Mouse (Mus musculus) CH12.LX (cell line): Measurements from ENCODE around the gene Ercc8. TPM values are rescaled to one million over a fixed set of nuclear protein-coding genes. Genes with fewer than 3 reads are reported as not detected.

Source experiments
- DNase-seq: peaks from one replicate; pipeline ENCODE4 v3.0.0-alpha.2; 2013; ENCODE audit errors: extremely low read depth
- H3K27ac ChIP-seq: 2 replicates; pipeline ENCODE4 v1.5.1; 2012; ENCODE audit warnings: low read depth, mild to moderate bottlenecking, control low read depth, moderate library complexity; ENCODE audit not compliant: insufficient read depth
- H3K27me3 ChIP-seq: replicated peaks from 2 replicates; pipeline ENCODE3; 2012; ENCODE audit warnings: inconsistent platforms
- H3K36me3 ChIP-seq, 2 experiments: replicated peaks in 1 of 2; 2 replicates each; pipeline versions ENCODE3 to v1.6.1; 2012; ENCODE audit warnings: inconsistent platforms in 1 of 2, low read length in 1 of 2, mild to moderate bottlenecking in 1 of 2, mixed read lengths in 1 of 2, moderate library complexity in 1 of 2; ENCODE audit not compliant: control insufficient read depth in 1 of 2, insufficient read depth in 1 of 2
- H3K4me1 ChIP-seq, 2 experiments: 2 replicates each; pipeline ENCODE4 v1.6.1; 2012; ENCODE audit warnings: inconsistent platforms in 1 of 2, moderate library complexity in 1 of 2; ENCODE audit not compliant: insufficient read depth in 2 of 2, control insufficient read depth in 1 of 2
- H3K4me2 ChIP-seq: 2 replicates; pipeline ENCODE4 v1.6.1; 2012; ENCODE audit warnings: low read depth, mild to moderate bottlenecking, control low read depth; ENCODE audit not compliant: poor library complexity, insufficient read depth, severe bottlenecking
- H3K4me3 ChIP-seq, 3 experiments: fragments of 150-350 bp in 1 of 3; sonication (generic) in 1 of 3; replicated peaks in 1 of 3; 2 replicates each; pipeline versions ENCODE3 to v1.5.1; 2011 to 2012; ENCODE audit warnings: low read depth in 2 of 3, low read length in 2 of 3, mild to moderate bottlenecking in 2 of 3, moderate library complexity in 2 of 3, control low read depth in 1 of 3, improper control_type of control experiment in 1 of 3, inconsistent platforms in 1 of 3, mixed read lengths in 1 of 3; ENCODE audit not compliant: poor library complexity in 1 of 3
- H3K79me2 ChIP-seq: replicated peaks from 2 replicates; pipeline ENCODE4 v1.6.1; 2012; ENCODE audit warnings: mild to moderate bottlenecking, moderate library complexity; ENCODE audit not compliant: control insufficient read depth, poor library complexity, insufficient read depth, severe bottlenecking; ENCODE audit errors: extremely low read depth
- H3K9ac ChIP-seq: 2 replicates; pipeline ENCODE4 v1.6.1; 2012; ENCODE audit warnings: low read depth, mild to moderate bottlenecking, control low read depth, moderate library complexity; ENCODE audit not compliant: insufficient read depth
- H3K9me3 ChIP-seq: replicated peaks from 2 replicates; pipeline ENCODE3; 2012; ENCODE audit warnings: low read length, inconsistent platforms, mixed read lengths
- CHD2 ChIP-seq: IDR thresholded peaks from 2 replicates; pipeline ENCODE4 v1.6.1; 2011; ENCODE audit warnings: low read length, improper control_type of control experiment
- E2F4 ChIP-seq: IDR thresholded peaks from 2 replicates; pipeline ENCODE4 v1.6.1; 2011; ENCODE audit warnings: low read depth, low read length, improper control_type of control experiment; ENCODE audit not compliant: insufficient replicate concordance
- GABPA ChIP-seq: IDR thresholded peaks from 2 replicates; pipeline ENCODE4 v1.6.1; 2012; ENCODE audit warnings: low read depth, low read length, improper control_type of control experiment, inconsistent platforms; ENCODE audit not compliant: insufficient replicate concordance
- IRF4 ChIP-seq: IDR thresholded peaks from 2 replicates; pipeline ENCODE4 v1.6.1; 2014; ENCODE audit warnings: low read depth, mild to moderate bottlenecking, inconsistent platforms, low read length, improper control_type of control experiment
- MEF2A ChIP-seq: IDR thresholded peaks from 2 replicates; pipeline ENCODE4 v1.6.1; 2014; ENCODE audit warnings: low read depth, mild to moderate bottlenecking, inconsistent platforms, low read length, improper control_type of control experiment, borderline replicate concordance
- MXI1 ChIP-seq: IDR thresholded peaks from 2 replicates; pipeline ENCODE4 v1.6.1; 2011; ENCODE audit warnings: mild to moderate bottlenecking, low read depth, low read length, improper control_type of control experiment
- MYC ChIP-seq: IDR thresholded peaks from 2 replicates; pipeline ENCODE4 v1.6.1; 2011; ENCODE audit warnings: low read depth, mild to moderate bottlenecking, improper control_type of control experiment, low read length
- NRF1 ChIP-seq: IDR thresholded peaks from 2 replicates; pipeline ENCODE4 v1.6.1; 2014; ENCODE audit warnings: low read depth, mild to moderate bottlenecking, inconsistent platforms, low read length, improper control_type of control experiment, moderate library complexity
- PAX5 ChIP-seq: IDR thresholded peaks from 2 replicates; pipeline ENCODE4 v1.6.1; 2012; ENCODE audit warnings: low read length, inconsistent platforms, mixed read lengths
- POLR2A ChIP-seq: IDR thresholded peaks from 2 replicates; pipeline ENCODE4 v1.6.1; 2011; ENCODE audit warnings: low read depth, mild to moderate bottlenecking, improper control_type of control experiment, low read length
- SIN3A ChIP-seq: IDR thresholded peaks from 2 replicates; pipeline ENCODE4 v1.6.1; 2012; ENCODE audit warnings: low read length, improper control_type of control experiment, inconsistent platforms
- SMC3 ChIP-seq: IDR thresholded peaks from 2 replicates; pipeline ENCODE4 v1.6.1; 2011; ENCODE audit warnings: low read depth, low read length, improper control_type of control experiment
- TBP ChIP-seq: conservative IDR thresholded peaks from 2 replicates; pipeline ENCODE4 v1.6.1; 2011; ENCODE audit warnings: low read depth, low read length, improper control_type of control experiment
- TCF12 ChIP-seq: IDR thresholded peaks from 2 replicates; pipeline ENCODE4 v1.6.1; 2014; ENCODE audit warnings: low read depth, mild to moderate bottlenecking, inconsistent platforms, low read length, improper control_type of control experiment
- UBTF ChIP-seq: IDR thresholded peaks from 2 replicates; pipeline ENCODE4 v1.6.1; 2012; ENCODE audit warnings: low read depth, mild to moderate bottlenecking, inconsistent platforms, low read length, improper control_type of control experiment, moderate library complexity
- ZC3H11A ChIP-seq: IDR thresholded peaks from 2 replicates; pipeline ENCODE4 v1.6.1; 2012; ENCODE audit warnings: low read depth, mild to moderate bottlenecking, inconsistent platforms, low read length, improper control_type of control experiment
- ZKSCAN1 ChIP-seq: IDR thresholded peaks from 2 replicates; pipeline ENCODE4 v1.6.1; 2012; ENCODE audit warnings: low read depth, inconsistent platforms, low read length, improper control_type of control experiment, borderline replicate concordance
- ZMIZ1 ChIP-seq: IDR thresholded peaks from 2 replicates; pipeline ENCODE4 v1.6.1; 2012; ENCODE audit warnings: low read depth, mild to moderate bottlenecking, inconsistent platforms, low read length, improper control_type of control experiment
- ZNF384 ChIP-seq: IDR thresholded peaks from 2 replicates; pipeline ENCODE4 v1.6.1; 2012; ENCODE audit warnings: low read depth, low read length, improper control_type of control experiment, inconsistent platforms
- dilution Hi-C: fragments of 300-500 bp; cut with MboI; formaldehyde crosslinking; loops from 2 replicates; pipeline ENCODE4 v1.14.3; 2020; ENCODE audit warnings: low sequenced_read_pairs; ENCODE audit not compliant: extremely low pct_unique_long_range_greater_than_20kb, extremely low pct_ligation_motif_present
- in situ Hi-C: fragments of 300-500 bp; cut with MboI; formaldehyde crosslinking; loops from 3 replicates; pipeline ENCODE4 v1.14.3; 2019; ENCODE audit warnings: low sequenced_read_pairs, low pct_ligation_motif_present, low pct_unique_long_range_greater_than_20kb, mixed read lengths
- polyA plus RNA-seq: library from polyadenylated mRNA; unstranded; fragments of >175 nt; gene quantifications from 2 replicates; pipeline ENCODE4 v1.2.1, GENCODE M21; 2012; ENCODE audit warnings: low read depth; ENCODE audit not compliant: insufficient read length
- total RNA-seq, 2 experiments: library from RNA; depleted of rRNA; stranded (reverse); fragments of 300-350 nt in 1 of 2; fragments of >200 nt in 1 of 2; gene quantifications; 2 replicates each; pipeline ENCODE4 v1.2.3; 2012 to 2014

Ercc8 gene
- total and polyA plus RNA-seq, 3 experiments, result 20.0 to 29.4 (median 20.7) TPM

GRCm38 (mm10) chr13:108214081-108214484 lies 55.6 kb downstream of the Ercc8 start, which contains the start of gene Elovl7 (continued):
- TF ChIP-seq ZNF384, result no peak
- TF ChIP-seq MEF2A, result peak; percentile 73; the same call in 1 of the 2 replicates
- TF ChIP-seq UBTF, result no peak; the same call in 1 of the 2 replicates

- no peaks in the 10 kb centered on the region for H3K9me3 ChIP-seq
- peaks cover 5% of the 10 kb centered on the region for H3K79me2 ChIP-seq
- no peaks in the 10 kb centered on the region for H3K27me3 ChIP-seq
- peak overlapping the region; percentile 69 for H3K9ac ChIP-seq
- H3K27ac ChIP-seq, result no peak overlapping the region
- H3K4me1 ChIP-seq, result peaks cover 18 to 44% of the 10 kb centered on the region in 2 experiments
- H3K4me3 ChIP-seq, result peak overlapping the region; percentile 75 to 89 (median 81)
- peak overlapping the region; percentile 97 for H3K4me2 ChIP-seq
- no peaks in the 10 kb centered on the region for H3K36me3 ChIP-seq
- in situ Hi-C loops (loop anchor here (5.0 kb wide), 1 partner anchor 103 kb away; the partner anchor contains the start of gene Depdc1b), dilution Hi-C loops (no loop called here)
- TF ChIP-seq NRF1, result 0 out of 2 replicates have a peak, but pooled peaks have one; percentile 5
- no peak for TF ChIP-seq TBP
- TF ChIP-seq UBTF, result peak; percentile 80; the same call in 1 of the 2 replicates
- peak; percentile 34; the same call in 1 of the 2 replicates for TF ChIP-seq SIN3A
- TF ChIP-seq MXI1, result peak; percentile 19; the same call in 1 of the 2 replicates
- TF ChIP-seq MYC, result no peak
- no peak for DNase-seq
Measured at GRCm38 (mm10) chr13:108214485-108215107, 56.1 kb downstream of the Ercc8 start.

- dilution Hi-C loops (no loop called here), in situ Hi-C loops (no loop called here)
- DNase-seq, result no peak
Measured at GRCm38 (mm10) chr13:108215231-108215780, 56.8 kb downstream of the Ercc8 start.

More at GRCm38 (mm10) chr13:108215231-108215780, 56.8 kb downstream of the Ercc8 start:
- H3K27me3 ChIP-seq, result no peaks in the 10 kb centered on the region
- peak overlapping the region; percentile 75 to 89 (median 81) for H3K4me3 ChIP-seq
- peak overlapping the region; percentile 69 for H3K9ac ChIP-seq
- no peaks in the 10 kb centered on the region for H3K36me3 ChIP-seq
- H3K9me3 ChIP-seq, result no peaks in the 10 kb centered on the region
- H3K4me2 ChIP-seq, result peak overlapping the region; percentile 97
- H3K4me1 ChIP-seq, result peaks cover 22 to 51% of the 10 kb centered on the region in 2 experiments
- no peak for TF ChIP-seq ZMIZ1
- TF ChIP-seq MEF2A, result no peak
- no peak for TF ChIP-seq PAX5
- TF ChIP-seq NRF1, result no peak
- no peak for TF ChIP-seq ZC3H11A
- no peak for TF ChIP-seq UBTF
- TF ChIP-seq TCF12, result no peak
- no peak for TF ChIP-seq SMC3
- TF ChIP-seq CHD2, result no peak
- no peak for TF ChIP-seq ZKSCAN1
- no peak for TF ChIP-seq POLR2A
- TF ChIP-seq E2F4, result no peak
- TF ChIP-seq IRF4, result no peak
- no peak for TF ChIP-seq TBP
- TF ChIP-seq GABPA, result no peak
- no peak overlapping the region for H3K27ac ChIP-seq
- H3K79me2 ChIP-seq, result peaks cover 5% of the 10 kb centered on the region
